Mouse (Mus musculus) thymus, adult 2 months (tissue): ENCODE measurements around the gene Pld6.

Experiments used
- CTCF ChIP-seq: fragments of 200-500 bp; IDR thresholded peaks from 2 replicates; pipeline ENCODE4 v1.5.1; 2012; ENCODE audit warnings: mild to moderate bottlenecking, control low read depth, low read length, moderate library complexity, borderline replicate concordance; ENCODE audit not compliant: control insufficient read depth, poor library complexity, insufficient read depth; ENCODE audit errors: extremely low read depth
- POLR2A ChIP-seq: fragments of 200-500 bp; IDR thresholded peaks from 2 replicates; pipeline ENCODE4 v1.6.1; 2012; ENCODE audit warnings: mild to moderate bottlenecking, low read length, control low read depth, moderate library complexity; ENCODE audit not compliant: control insufficient read depth, poor library complexity, insufficient read depth; ENCODE audit errors: extremely low read depth

GRCm38 (mm10) chr11:59814311-59814710, 26.9 kb upstream of the Pld6 start:
- no peak for TF ChIP-seq POLR2A
- no peak for TF ChIP-seq CTCF
